Mouse (Mus musculus) intestine, postnatal 0 days (tissue): ENCODE results near the gene Csnk1g1. TPM values are rescaled to one million over a fixed set of nuclear protein-coding genes. Genes with fewer than 3 reads are reported as not detected.

Experiments
- ATAC-seq: fragments of 200-750 bp; cut with Nextera tagmentation; 2 replicates; pipeline ENCODE4 v1.8.0; 2017; ENCODE audit warnings: mild to moderate bottlenecking, moderate TSS enrichment, moderate library complexity
- H3K27ac ChIP-seq: fragments of 300-500 bp; sonication (generic); 2 replicates; pipeline ENCODE4 v1.5.1; 2014; ENCODE audit warnings: mild to moderate bottlenecking, low read depth, low read length, moderate library complexity
- H3K27me3 ChIP-seq: fragments of 300-500 bp; sonication (generic); replicated peaks from 2 replicates; pipeline ENCODE4 v1.6.1; 2014; ENCODE audit warnings: low read length, mixed read lengths; ENCODE audit not compliant: control insufficient read depth, insufficient read depth
- H3K36me3 ChIP-seq: fragments of 300-500 bp; sonication (generic); 2 replicates; pipeline ENCODE4 v1.6.1; 2014; ENCODE audit warnings: mild to moderate bottlenecking, moderate library complexity; ENCODE audit not compliant: control insufficient read depth, insufficient read depth
- H3K4me1 ChIP-seq: fragments of 300-500 bp; sonication (generic); replicated peaks from 2 replicates; pipeline ENCODE4 v1.6.1; 2014; ENCODE audit warnings: antibody characterized with exemption, low read length, mixed read lengths; ENCODE audit not compliant: control insufficient read depth, insufficient read depth
- H3K4me2 ChIP-seq: fragments of 300-500 bp; sonication (generic); replicated peaks from 2 replicates; pipeline ENCODE4 v1.6.1; 2014; ENCODE audit warnings: low read depth, mild to moderate bottlenecking, moderate library complexity
- H3K4me3 ChIP-seq: fragments of 300-500 bp; sonication (generic); 2 replicates; pipeline ENCODE4 v1.5.1; 2014; ENCODE audit warnings: low read depth, low read length
- H3K9ac ChIP-seq: fragments of 300-500 bp; sonication (generic); 2 replicates; pipeline ENCODE4 v1.6.1; 2014; ENCODE audit warnings: mild to moderate bottlenecking, low read depth, low read length
- H3K9me3 ChIP-seq: fragments of 300-500 bp; sonication (generic); 2 replicates; pipeline ENCODE4 v1.6.1; 2016; ENCODE audit warnings: mixed run types; ENCODE audit not compliant: control insufficient read depth
- CTCF ChIP-seq: sonication (generic); IDR thresholded peaks from 2 replicates; pipeline ENCODE4 v1.5.1; 2016; ENCODE audit warnings: low read depth, mild to moderate bottlenecking, control low read depth, antibody characterized with exemption, moderate library complexity
- WGBS: fragments of 180-500 bp; shearing (Covaris S2); extraction: QIAGEN DNeasy Blood & Tissue Kit; methylation state at CpG from one replicate; pipeline ENCODE4 v1.1.7; 2014; 5-methylcytosine and 5-hydroxymethylcytosine counted together
- polyA plus RNA-seq: library from polyadenylated mRNA; unstranded; fragments of >200 nt; fragmentation: Nextera tagmentation; extraction: Ambion mirVana; gene quantifications from 2 replicates; pipeline ENCODE4 v1.2.1, GENCODE M21; 2015

The Csnk1g1 gene
- polyA plus RNA-seq = 5.7 and 7.2 TPM in 2 replicates

DNA sequence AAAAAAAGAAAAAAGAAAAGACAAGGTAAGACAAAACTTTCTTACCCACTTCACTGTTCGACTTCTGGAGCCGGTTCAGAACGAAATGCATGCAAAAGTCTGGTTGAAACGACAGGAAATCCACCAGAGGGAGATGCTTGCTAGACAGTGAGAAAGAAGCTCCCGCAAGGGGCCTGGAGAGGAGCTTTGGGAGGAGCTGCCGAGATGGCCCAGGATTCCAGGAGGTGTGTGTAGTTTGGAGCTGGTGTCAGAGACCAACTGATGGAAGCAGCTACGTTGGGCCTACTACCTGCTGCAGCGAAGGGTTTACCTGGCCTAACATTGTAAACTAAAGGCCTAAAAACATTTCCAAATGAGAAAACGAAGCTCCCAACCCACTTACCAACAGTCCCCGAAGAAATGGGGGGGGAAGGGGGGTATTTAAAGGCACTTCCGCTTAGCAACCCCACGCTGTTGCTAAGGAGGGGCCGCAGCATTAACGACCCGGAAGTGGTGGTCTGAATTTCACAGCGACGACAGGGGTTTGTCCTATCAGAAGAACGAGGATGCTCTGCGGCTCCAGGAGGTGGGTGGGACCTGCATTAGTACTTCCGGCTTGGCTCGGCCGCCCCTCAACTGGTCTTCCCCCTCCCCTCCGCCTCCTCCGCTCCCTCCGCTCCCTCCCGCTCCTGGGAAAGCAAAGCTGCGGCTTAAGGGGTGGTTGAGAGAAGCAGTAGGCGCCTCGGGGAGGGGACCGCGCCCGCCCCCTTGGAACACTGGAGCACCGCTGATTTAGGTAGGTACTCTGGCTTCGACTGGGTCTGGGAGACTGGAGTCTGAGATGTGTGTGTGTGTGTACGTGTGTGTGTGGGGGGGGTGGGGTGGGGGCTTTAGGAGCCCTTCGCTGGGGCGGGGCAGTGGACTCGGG is at the start of gene Csnk1g1, which contains the start of gene Trip4:
Csnk1g1 (plus strand) TSS at position 531 of the 907 bp plus-strand sequence.
Trip4 (minus strand) TSS at position 401 of the 907 bp plus-strand sequence.
- peak; percentile 98 for ATAC-seq
- Histone ChIP-seq H3K27ac (peak within 1 kb of the TSS; percentile 82), H3K9ac (peak within 1 kb of the TSS; percentile 83), H3K27me3 (no peaks in the 10 kb centered on the region), H3K36me3 (no peaks in the 10 kb centered on the region), H3K4me2 (peak within 1 kb of the TSS; percentile 94), H3K4me1 (no peaks in the 10 kb centered on the region), H3K9me3 (no peaks in the 10 kb centered on the region), H3K4me3 (peak within 1 kb of the TSS; percentile 86)
- peak; percentile 73 for TF ChIP-seq CTCF
- WGBS = under 1% methylated on average over 37 of the region's 38 CpGs

GRCm38 (mm10) chr9:65859656-65860055 is 49.1 kb upstream of the Csnk1g1 start:
- H3K4me2 ChIP-seq = no peak overlapping the region
- H3K36me3 ChIP-seq = peaks cover 45% of the 10 kb centered on the region
- H3K27ac ChIP-seq = no peak overlapping the region
- no peak for ATAC-seq
- WGBS = 74% methylated on average over 1 of the region's 1 CpGs
- H3K4me3 ChIP-seq = no peak overlapping the region
- no peaks in the 10 kb centered on the region for H3K9me3 ChIP-seq
- H3K4me1 ChIP-seq = no peaks in the 10 kb centered on the region
- no peaks in the 10 kb centered on the region for H3K27me3 ChIP-seq
- TF ChIP-seq CTCF = no peak
- H3K9ac ChIP-seq = no peak overlapping the region

DNA sequence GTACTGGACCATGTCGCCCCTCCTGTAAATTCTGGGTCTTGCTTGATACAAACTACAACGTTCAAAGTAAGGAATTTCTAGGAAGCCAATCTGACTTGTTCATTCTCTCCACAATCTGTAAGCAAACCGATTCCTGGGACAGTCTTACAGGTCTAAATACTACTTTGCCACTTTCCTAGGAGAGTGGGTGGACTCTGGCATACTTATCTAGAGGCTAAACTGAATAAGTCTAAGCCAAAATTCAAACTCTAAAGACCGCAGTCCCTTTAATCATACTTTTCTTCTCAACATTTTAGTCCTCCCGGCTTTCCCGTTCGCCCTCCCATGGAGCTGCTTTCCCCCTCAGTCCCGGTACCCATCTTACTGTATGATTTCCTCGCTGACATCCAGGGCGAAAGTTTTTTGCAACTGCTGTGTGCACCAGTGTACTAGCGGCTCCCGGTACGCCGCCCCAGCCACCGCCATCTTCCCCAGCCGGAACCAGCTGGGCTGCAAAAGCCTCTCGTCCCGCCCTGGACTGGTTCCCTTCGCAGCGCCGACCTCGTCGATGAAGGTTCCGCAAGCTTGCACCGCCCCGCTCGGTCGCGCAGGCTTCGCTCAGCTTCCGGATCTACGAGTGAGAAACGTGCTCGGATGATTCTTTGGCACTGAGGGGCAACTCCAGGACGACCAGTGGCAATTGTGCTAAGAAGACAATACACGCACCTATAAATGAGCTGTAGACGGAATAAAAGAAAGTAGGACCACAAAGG is 24.0 kb upstream of the Csnk1g1 start:
- ATAC-seq = peak; percentile 94
- Histone ChIP-seq H3K27me3 (no peaks in the 10 kb centered on the region), H3K4me3 (peak overlapping the region; percentile 70), H3K4me1 (no peaks in the 10 kb centered on the region), H3K36me3 (0 out of 2 replicates have a peak, but pooled peaks cover 6% of the 10 kb centered on the region), H3K9ac (peak overlapping the region; percentile 73), H3K9me3 (no peaks in the 10 kb centered on the region), H3K4me2 (peak overlapping the region; percentile 79), H3K27ac (peak overlapping the region; percentile 69)
- under 1% methylated on average over 37 of the region's 37 CpGs for WGBS
- peak; percentile 41 for TF ChIP-seq CTCF

GRCm38 (mm10) chr9:65890143-65890628 is 18.5 kb upstream of the Csnk1g1 start, which contains the start of gene Pclaf:
TSS of gene Pclaf (plus strand) at chr9:65890237.
- TF ChIP-seq CTCF = no peak
- H3K4me3 ChIP-seq = peak within 1 kb of the TSS; percentile 63
- H3K27me3 ChIP-seq = no peaks in the 10 kb centered on the region
- H3K27ac ChIP-seq = no peak within 1 kb of the TSS
- H3K36me3 ChIP-seq = no peaks in the 10 kb centered on the region; the same call in 1 of the 2 replicates
- peak within 1 kb of the TSS; percentile 94 for H3K4me2 ChIP-seq
- peak; percentile 93 for ATAC-seq
- no peaks in the 10 kb centered on the region for H3K4me1 ChIP-seq
- peak within 1 kb of the TSS; percentile 46 for H3K9ac ChIP-seq
- under 1% methylated on average over 21 of the region's 21 CpGs for WGBS
- no peaks in the 10 kb centered on the region for H3K9me3 ChIP-seq

GRCm38 (mm10) chr9:65891126-65891525 is 17.6 kb upstream of the Csnk1g1 start:
- no peak for TF ChIP-seq CTCF
- Histone ChIP-seq H3K36me3 (no peaks in the 10 kb centered on the region; the same call in 1 of the 2 replicates), H3K9me3 (no peaks in the 10 kb centered on the region), H3K4me2 (peak overlapping the region; percentile 94), H3K27ac (no peak overlapping the region), H3K4me3 (peak overlapping the region; percentile 63), H3K27me3 (no peaks in the 10 kb centered on the region), H3K9ac (0 out of 2 replicates have a peak overlapping the region, but pooled peaks have one; percentile 46), H3K4me1 (no peaks in the 10 kb centered on the region)
- 1% methylated on average over 5 of the region's 5 CpGs for WGBS
- ATAC-seq = no peak
